Mouse (Mus musculus): ENCODE measurements around the gene Bok.

DNA sequence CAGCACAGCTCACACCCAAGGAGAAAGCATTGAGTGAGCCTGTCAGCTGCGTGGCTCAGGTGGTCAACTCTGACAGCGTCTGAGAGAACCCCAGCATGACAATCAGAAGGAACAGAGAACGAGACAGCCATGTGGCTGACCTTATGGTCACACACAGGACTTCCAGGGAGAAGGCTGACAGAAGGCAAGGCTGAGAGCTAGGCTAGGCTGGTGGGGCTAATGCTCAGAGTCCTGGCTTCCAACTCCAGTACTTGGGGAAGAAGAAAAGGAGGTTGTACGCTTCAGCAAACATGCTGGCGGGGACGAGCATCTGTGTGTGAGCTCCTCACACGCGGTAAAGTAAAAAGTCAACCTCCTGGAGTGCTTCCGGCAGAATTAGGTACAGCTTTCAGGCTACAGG, 18.9 kb downstream of the Bok start:
- TF ChIP-seq CTCF (IDR thresholded peaks at IDR 0.05; ENCODE audit: control insufficient read depth, insufficient read depth, low read length) (no peak), POLR2A (IDR thresholded peaks at IDR 0.05; ENCODE audit: borderline replicate concordance, control insufficient read depth, low read depth, low read length) (no peak)

Data from bone marrow, adult 2 months (tissue).